Mouse (Mus musculus): ENCODE measurements around the gene March6. TPM values are rescaled to one million over a fixed set of nuclear protein-coding genes. Genes with fewer than 3 reads are reported as not detected.

March6 gene
- polyA plus RNA-seq, 1 experiment = 23.8 TPM

DNA sequence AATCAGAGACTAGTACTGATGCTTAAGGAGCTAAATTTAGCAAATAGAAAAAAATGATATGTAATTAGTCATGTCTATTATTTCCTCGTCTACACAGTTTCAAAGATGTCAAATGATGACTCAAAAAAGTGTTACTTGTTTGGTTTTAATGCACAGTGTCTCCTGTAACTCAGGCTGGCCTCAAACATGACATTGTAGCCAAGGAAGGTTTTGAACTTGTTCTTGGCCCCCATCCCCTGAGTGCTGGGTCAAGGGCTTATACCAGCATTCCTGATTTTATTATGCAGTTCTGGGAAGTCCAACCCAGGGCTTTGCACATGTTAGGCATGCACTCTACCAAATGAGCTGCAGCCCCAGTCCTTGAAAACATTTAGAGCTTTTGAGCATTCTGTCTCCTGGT lies 34.9 kb upstream of the March6 start:
- no peak overlapping the region for H3K4me3 ChIP-seq (replicated peaks; ENCODE audit: extremely low read depth, low read depth, low read length)
- 48% methylated on average over 1 of the region's 1 CpGs for WGBS
- TF ChIP-seq POLR2A (IDR thresholded peaks at IDR 0.05; ENCODE audit: borderline replicate concordance, extremely low read depth, low read depth, low read length) (no peak), CTCF (IDR thresholded peaks at IDR 0.05; ENCODE audit: insufficient read depth, low read length) (no peak)
- peaks cover 6% of the 10 kb centered on the region; the same call in 1 of the 2 replicates for H3K4me1 ChIP-seq (ENCODE audit: control insufficient read depth, insufficient read depth, low read length)
- DNase-seq = no peak

DNA sequence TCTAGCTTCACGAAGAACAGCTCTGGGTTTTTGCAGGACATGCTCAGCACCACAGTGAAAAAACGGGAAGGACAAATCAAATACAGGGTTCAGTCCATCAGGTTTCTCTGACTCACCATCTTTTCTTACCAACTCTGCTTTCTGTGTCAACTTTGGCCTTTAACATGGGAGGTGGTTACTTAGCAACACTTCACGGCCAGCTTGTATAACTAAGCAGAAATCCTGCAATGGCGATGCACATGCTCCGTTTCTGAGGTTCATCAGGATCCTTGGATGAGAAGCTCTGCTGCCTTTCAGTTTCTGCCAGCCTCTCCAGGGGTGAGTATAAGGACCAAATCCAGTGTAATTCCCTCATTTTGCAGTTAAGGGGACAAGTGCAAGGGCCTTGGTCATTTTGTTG lies 34.3 kb upstream of the March6 start, which contains the start of gene Cmbl:
Cmbl (plus strand) TSS at position 206 of the 400 bp plus-strand sequence.
- H3K4me3 ChIP-seq (replicated peaks; ENCODE audit: extremely low read depth, low read depth, low read length) = no peak within 1 kb of the TSS
- no peak for DNase-seq
- TF ChIP-seq POLR2A (IDR thresholded peaks at IDR 0.05; ENCODE audit: borderline replicate concordance, extremely low read depth, low read depth, low read length) (no peak), CTCF (IDR thresholded peaks at IDR 0.05; ENCODE audit: insufficient read depth, low read length) (no peak)
- WGBS = 68% methylated on average over 5 of the region's 5 CpGs
- H3K4me1 ChIP-seq (ENCODE audit: control insufficient read depth, insufficient read depth, low read length) = peaks cover 6% of the 10 kb centered on the region; the same call in 1 of the 2 replicates

DNA sequence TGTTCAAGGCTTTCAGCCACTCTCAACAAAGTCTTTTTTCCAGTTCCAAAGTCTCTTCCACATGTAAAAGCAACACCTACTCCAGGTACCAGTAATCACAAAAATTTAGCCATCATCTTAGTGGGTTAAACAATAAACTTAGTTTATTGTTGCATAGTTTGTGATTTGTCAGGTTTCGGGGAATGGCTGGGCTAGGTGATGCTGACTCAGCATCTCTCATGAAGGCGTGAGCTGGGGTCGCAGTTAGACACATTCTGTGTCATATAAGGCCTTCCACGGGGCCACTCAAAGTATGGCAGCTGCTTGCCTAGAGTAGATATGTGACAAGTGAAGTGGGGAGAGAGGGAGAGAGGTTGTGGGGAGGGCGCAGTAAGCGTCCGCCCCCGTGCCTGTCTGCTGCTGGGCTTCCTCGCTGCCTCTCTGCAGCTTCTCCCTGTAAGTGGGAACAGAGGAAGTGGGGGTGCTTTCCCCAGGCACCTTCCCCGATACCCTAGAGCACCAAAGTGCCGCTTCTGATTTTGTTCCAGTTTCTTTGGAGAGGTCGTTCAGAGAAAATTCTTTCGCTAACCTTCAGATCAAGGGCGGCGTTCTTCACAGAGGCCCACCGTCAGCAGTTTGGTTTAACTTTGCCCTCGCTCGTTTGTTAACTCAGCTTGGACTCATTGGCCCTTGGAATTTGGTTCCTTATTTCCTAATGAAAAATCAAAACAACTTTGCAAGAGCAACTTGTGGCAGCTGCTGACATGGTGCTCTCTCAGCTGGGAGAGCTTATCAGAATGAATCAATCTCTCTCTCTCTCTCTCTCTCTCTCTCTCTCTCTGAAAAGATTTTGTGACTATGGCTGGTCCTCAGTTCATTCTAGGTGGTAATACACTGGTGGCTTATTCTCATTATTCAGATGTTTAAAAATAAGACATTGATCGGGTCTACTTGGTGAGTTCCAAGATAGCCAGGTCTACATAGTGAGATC lies 33.0 kb upstream of the March6 start:
- Histone ChIP-seq H3K4me3 (replicated peaks; ENCODE audit: extremely low read depth, low read depth, low read length) (peak overlapping the region; percentile 13), H3K4me1 (ENCODE audit: control insufficient read depth, insufficient read depth, low read length) (peaks cover 5% of the 10 kb centered on the region; the same call in 1 of the 2 replicates)
- TF ChIP-seq CTCF (IDR thresholded peaks at IDR 0.05; ENCODE audit: insufficient read depth, low read length) = no peak
- TF ChIP-seq POLR2A (IDR thresholded peaks at IDR 0.05; ENCODE audit: borderline replicate concordance, extremely low read depth, low read depth, low read length) = no peak
- WGBS = 39% methylated on average over 19 of the region's 19 CpGs
- DNase-seq = no peak

DNA sequence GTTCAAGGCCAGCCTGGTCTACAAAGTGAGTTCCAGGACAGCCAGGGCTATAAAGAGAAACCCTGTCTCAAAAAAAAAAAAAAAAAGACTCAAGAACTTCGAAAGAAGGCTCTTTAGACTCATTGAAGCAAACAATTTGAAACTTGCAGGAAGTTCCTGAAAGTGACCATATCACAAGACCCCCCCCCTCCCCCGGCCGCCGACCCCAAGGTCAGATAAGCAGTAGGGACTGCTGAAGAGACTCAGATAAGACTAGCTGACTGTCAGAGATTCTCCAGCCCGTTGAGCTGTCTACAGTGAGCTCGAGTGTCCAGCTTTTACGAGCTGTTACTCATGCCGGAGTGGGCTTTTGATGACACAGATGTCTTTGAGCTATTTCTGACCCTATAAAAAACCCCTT lies 32.0 kb upstream of the March6 start:
- no peaks in the 10 kb centered on the region for H3K4me1 ChIP-seq (ENCODE audit: control insufficient read depth, insufficient read depth, low read length)
- DNase-seq = no peak
- TF ChIP-seq POLR2A (IDR thresholded peaks at IDR 0.05; ENCODE audit: borderline replicate concordance, extremely low read depth, low read depth, low read length) (no peak), CTCF (IDR thresholded peaks at IDR 0.05; ENCODE audit: insufficient read depth, low read length) (no peak)
- H3K4me3 ChIP-seq (replicated peaks; ENCODE audit: extremely low read depth, low read depth, low read length) = no peak overlapping the region
- WGBS = 64% methylated on average over 8 of the region's 8 CpGs

DNA sequence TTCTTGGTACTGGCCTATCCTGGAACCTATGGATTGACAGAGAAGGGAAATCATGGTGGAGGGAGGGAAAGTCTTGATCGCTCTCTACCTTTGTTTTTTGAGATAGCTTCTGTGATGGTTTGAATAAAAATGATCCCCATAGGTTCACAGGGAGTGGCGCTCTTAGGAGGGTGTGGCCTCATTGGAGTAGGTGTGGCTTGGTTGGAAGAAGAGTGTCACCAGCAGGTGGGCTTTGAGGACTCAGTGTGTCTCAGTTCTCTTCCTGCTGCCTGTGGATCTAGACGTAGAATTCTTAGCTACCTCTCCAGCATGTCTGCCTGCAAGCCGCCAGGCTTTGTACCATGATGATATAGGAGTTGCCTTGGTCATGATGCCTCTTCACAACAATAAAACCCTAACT lies 31.1 kb upstream of the March6 start:
- DNase-seq = no peak
- Histone ChIP-seq H3K4me1 (ENCODE audit: control insufficient read depth, insufficient read depth, low read length) (no peaks in the 10 kb centered on the region), H3K4me3 (replicated peaks; ENCODE audit: extremely low read depth, low read depth, low read length) (no peak overlapping the region)
- no peak for TF ChIP-seq CTCF (IDR thresholded peaks at IDR 0.05; ENCODE audit: insufficient read depth, low read length)
- no peak for TF ChIP-seq POLR2A (IDR thresholded peaks at IDR 0.05; ENCODE audit: borderline replicate concordance, extremely low read depth, low read depth, low read length)
- WGBS = 95% methylated on average over 4 of the region's 4 CpGs

DNA sequence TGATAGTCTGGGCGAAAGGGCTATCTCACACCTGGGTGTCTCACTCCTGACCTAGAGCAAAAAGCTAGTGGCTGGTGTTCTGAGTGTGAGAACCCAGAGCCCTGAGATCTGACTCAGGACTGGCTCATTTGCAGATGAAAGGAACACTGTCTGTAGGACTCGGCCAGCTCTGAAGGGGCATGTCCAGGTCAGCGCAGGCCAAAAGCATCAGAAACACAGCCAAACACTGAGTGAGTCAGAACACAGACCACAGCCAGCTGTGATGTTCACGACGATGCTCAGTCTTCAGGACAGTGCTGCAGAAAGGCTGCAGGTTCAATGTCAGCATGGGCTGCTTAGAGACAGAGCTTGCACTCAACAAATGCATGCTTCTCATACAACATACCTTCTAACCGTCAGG lies 30.5 kb upstream of the March6 start:
- DNase-seq = no peak
- Histone ChIP-seq H3K4me3 (replicated peaks; ENCODE audit: extremely low read depth, low read depth, low read length) (no peak overlapping the region), H3K4me1 (ENCODE audit: control insufficient read depth, insufficient read depth, low read length) (no peaks in the 10 kb centered on the region)
- WGBS = 82% methylated on average over 6 of the region's 6 CpGs
- TF ChIP-seq POLR2A (IDR thresholded peaks at IDR 0.05; ENCODE audit: borderline replicate concordance, extremely low read depth, low read depth, low read length) (no peak), CTCF (IDR thresholded peaks at IDR 0.05; ENCODE audit: insufficient read depth, low read length) (no peak)

DNA sequence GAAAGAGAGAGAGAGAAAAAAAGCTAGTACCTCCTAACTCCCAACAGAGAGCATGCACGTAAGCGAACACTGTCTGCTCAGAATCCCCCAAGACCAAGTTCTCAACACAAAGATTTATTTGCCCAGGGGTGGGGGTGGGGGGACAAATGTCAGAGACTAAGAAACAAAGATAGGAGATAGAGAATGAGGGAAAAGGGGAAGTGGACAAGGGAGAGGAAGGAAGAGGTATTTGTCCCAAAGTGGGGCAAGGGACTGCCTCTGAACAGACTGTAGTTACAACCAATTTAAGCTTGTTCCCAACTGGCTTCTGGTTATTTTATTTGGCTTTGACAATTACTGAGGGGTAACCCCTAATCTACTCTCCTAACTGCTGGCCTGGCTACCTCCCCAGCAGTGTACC lies 24.0 kb upstream of the March6 start:
- TF ChIP-seq CTCF (IDR thresholded peaks at IDR 0.05; ENCODE audit: insufficient read depth, low read length) (no peak), POLR2A (IDR thresholded peaks at IDR 0.05; ENCODE audit: borderline replicate concordance, extremely low read depth, low read depth, low read length) (no peak)
- DNase-seq = no peak
- H3K4me3 ChIP-seq (replicated peaks; ENCODE audit: extremely low read depth, low read depth, low read length) = no peak overlapping the region
- no peaks in the 10 kb centered on the region for H3K4me1 ChIP-seq (ENCODE audit: control insufficient read depth, insufficient read depth, low read length)
- WGBS = 86% methylated on average over 2 of the region's 2 CpGs

DNA sequence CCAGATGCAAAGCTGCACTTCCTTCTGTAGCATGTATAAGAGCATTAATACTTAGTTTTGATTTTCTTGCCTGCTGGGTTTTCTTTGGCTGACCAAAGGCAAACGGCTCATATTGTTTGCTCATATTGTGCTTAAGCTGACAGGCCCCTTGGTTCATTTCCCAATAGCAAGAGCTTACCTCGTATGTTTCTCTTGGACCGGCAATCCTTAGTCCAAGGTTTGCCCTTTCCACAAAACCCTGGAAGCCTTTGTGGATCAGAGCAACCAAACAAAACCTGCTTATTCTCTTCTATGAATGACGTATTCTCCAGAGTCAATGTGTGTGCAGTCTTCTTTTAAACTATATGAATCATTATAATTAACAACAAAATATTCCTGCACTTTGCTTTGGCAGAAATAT lies 19.5 kb upstream of the March6 start:
- Histone ChIP-seq H3K4me1 (ENCODE audit: control insufficient read depth, insufficient read depth, low read length) (no peaks in the 10 kb centered on the region), H3K4me3 (replicated peaks; ENCODE audit: extremely low read depth, low read depth, low read length) (no peak overlapping the region)
- 68% methylated on average over 4 of the region's 4 CpGs for WGBS
- TF ChIP-seq CTCF (IDR thresholded peaks at IDR 0.05; ENCODE audit: insufficient read depth, low read length) (no peak), POLR2A (IDR thresholded peaks at IDR 0.05; ENCODE audit: borderline replicate concordance, extremely low read depth, low read depth, low read length) (no peak)
- DNase-seq = no peak

DNA sequence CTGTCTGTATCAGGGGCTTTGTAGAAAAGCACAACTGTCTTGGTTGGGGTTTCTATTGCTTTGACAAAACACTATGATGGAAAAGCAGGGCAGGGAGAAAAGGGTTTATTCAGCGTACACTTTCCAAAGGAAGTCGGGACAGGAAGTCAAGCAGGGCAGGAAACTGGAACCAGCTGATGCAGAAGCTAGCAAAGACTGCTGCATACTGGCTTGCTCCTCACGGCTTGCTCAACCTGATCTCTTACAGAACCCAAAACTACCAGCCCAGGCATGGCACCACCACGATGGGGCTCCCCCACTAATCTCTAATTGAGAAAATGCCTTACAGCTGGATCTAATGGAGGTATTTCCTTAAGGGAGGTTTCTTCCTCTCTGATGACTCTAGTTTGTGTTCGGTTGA lies 16.6 kb upstream of the March6 start:
- Histone ChIP-seq H3K4me1 (ENCODE audit: control insufficient read depth, insufficient read depth, low read length) (no peaks in the 10 kb centered on the region), H3K4me3 (replicated peaks; ENCODE audit: extremely low read depth, low read depth, low read length) (no peak overlapping the region)
- WGBS = 60% methylated on average over 5 of the region's 5 CpGs
- DNase-seq = no peak
- TF ChIP-seq CTCF (IDR thresholded peaks at IDR 0.05; ENCODE audit: insufficient read depth, low read length) (no peak), POLR2A (IDR thresholded peaks at IDR 0.05; ENCODE audit: borderline replicate concordance, extremely low read depth, low read depth, low read length) (no peak)

DNA sequence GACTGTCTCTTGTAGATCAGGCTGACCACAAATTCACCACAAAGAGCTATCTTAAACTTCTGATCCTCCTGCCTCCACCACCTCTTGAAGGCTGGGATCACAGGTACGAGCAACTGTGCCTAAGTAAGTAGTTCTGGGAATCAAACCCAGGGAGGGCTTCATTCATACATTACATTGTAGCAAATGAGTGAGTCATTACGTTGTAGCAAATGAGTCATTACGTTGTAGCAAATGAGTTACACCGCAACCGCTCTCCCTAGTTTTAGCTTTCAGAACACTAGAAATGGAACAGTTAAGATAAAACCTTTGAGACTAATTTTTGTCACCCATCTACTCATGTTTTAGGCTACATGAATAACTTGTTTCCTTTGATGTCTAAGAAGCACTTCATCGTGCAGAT lies 15.4 kb upstream of the March6 start:
- TF ChIP-seq CTCF (IDR thresholded peaks at IDR 0.05; ENCODE audit: insufficient read depth, low read length) = no peak
- no peak for TF ChIP-seq POLR2A (IDR thresholded peaks at IDR 0.05; ENCODE audit: borderline replicate concordance, extremely low read depth, low read depth, low read length)
- 90% methylated on average over 6 of the region's 6 CpGs for WGBS
- H3K4me3 ChIP-seq (replicated peaks; ENCODE audit: extremely low read depth, low read depth, low read length) = no peak overlapping the region
- H3K4me1 ChIP-seq (ENCODE audit: control insufficient read depth, insufficient read depth, low read length) = peaks cover 4% of the 10 kb centered on the region; the same call in 1 of the 2 replicates
- DNase-seq = no peak

Data from lung, adult 2 months (tissue).